Mouse (Mus musculus): ENCODE results near the gene Gprc5a.

DNA sequence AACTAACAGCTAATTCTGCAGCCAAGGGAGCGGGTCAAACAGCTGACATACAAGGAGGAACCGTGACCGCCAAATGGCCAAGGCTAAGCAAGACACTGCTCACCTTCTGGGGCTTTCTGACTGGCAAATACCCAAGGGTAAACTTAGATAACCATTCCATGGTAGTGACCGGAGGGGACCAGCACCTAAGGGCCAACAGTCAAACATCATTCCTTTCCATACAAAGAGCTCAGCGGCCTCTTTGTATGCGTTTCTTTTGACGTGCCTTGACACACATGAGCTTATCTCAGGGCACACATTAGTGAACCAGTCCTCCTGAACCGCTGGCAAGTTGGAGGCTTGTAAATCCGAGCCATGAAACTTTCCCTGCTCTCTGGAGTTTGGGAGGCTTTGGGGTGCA lies 18.2 kb upstream of the Gprc5a start:
- TF ChIP-seq CTCF (IDR thresholded peaks at IDR 0.05; ENCODE audit: borderline replicate concordance, insufficient read depth, low read depth, low read length) (no peak), POLR2A (IDR thresholded peaks at IDR 0.05; ENCODE audit: borderline replicate concordance, insufficient read depth, low read length) (no peak)
